Mouse (Mus musculus): ENCODE measurements around the gene Opn1sw. TPM values are rescaled to one million over a fixed set of nuclear protein-coding genes. Genes with fewer than 3 reads are reported as not detected.
A peak's percentile ranks its signal among the peaks of the same experiment; 100 is the strongest.
"Not testable (repeated sequence)": the region's sequence is repeated elsewhere in the genome, so short reads cannot be mapped to it uniquely, and the experiment has no call there.

The Opn1sw gene
- total RNA-seq, 2 experiments from 2014 or later: 0.11 TPM; not detected in 1

GRCm38 (mm10) chr6:29397575-29397974 is 9.3 kb upstream of the Opn1sw start:
- intact Hi-C loops (cut with DNase I): no loop called here
- no peak for DNase-seq

GRCm38 (mm10) chr6:29396714-29397540 is 8.7 kb upstream of the Opn1sw start:
- intact Hi-C loops (cut with DNase I): no loop called here
- no peak for DNase-seq

- DNase-seq: peak; percentile 70 to 73
- intact Hi-C loops (cut with DNase I): no loop called here
Observed at GRCm38 (mm10) chr6:29395910-29396713, 7.8 kb upstream of the Opn1sw start, which contains the start of gene Ccdc136. Gene Ccdc136, plus strand, starts transcription at chr6:29396309.

- intact Hi-C loops (cut with DNase I): no loop called here
- DNase-seq: no peak
Observed at GRCm38 (mm10) chr6:29394286-29394685, 6.0 kb upstream of the Opn1sw start.

- intact Hi-C loops (cut with DNase I): no loop called here
- DNase-seq: no peak
Observed at GRCm38 (mm10) chr6:29391802-29392201, 3.5 kb upstream of the Opn1sw start.

- DNase-seq; intact Hi-C loops (cut with DNase I): not testable (repeated sequence)
Observed at GRCm38 (mm10) chr6:29391241-29391640, 3.0 kb upstream of the Opn1sw start.

GRCm38 (mm10) chr6:29390500-29390899 is 2.2 kb upstream of the Opn1sw start:
- DNase-seq; intact Hi-C loops (cut with DNase I): not testable (repeated sequence)

GRCm38 (mm10) chr6:29389425-29389824 is 1.2 kb upstream of the Opn1sw start:
- DNase-seq: no peak
- intact Hi-C loops (cut with DNase I): loop anchor here (2.0 kb wide), 1 partner anchor 95 kb away; no protein-coding TSS in a partner anchor

GRCm38 (mm10) chr6:29388606-29389080 is 375 bp upstream of the Opn1sw start:
- peak; percentile 90 to 92 for DNase-seq
- intact Hi-C loops (cut with DNase I): loop anchor here (2.0 kb wide), 1 partner anchor 96 kb away; no protein-coding TSS in a partner anchor

- intact Hi-C loops (cut with DNase I): no loop called here
- no peak for DNase-seq
Observed at GRCm38 (mm10) chr6:29382442-29382841, 5.8 kb downstream of the Opn1sw start.

GRCm38 (mm10) chr6:29379954-29380353 is 8.3 kb downstream of the Opn1sw start:
- no peak for DNase-seq
- intact Hi-C loops (cut with DNase I): no loop called here

GRCm38 (mm10) chr6:29378678-29379077 is 9.6 kb downstream of the Opn1sw start:
- intact Hi-C loops (cut with DNase I): no loop called here
- no peak for DNase-seq

- intact Hi-C loops (cut with DNase I): no loop called here
- DNase-seq: no peak
Observed at GRCm38 (mm10) chr6:29377386-29377785, 10.9 kb downstream of the Opn1sw start.

GRCm38 (mm10) chr6:29365277-29365676 is 23.0 kb downstream of the Opn1sw start:
- no peak for DNase-seq
- intact Hi-C loops (cut with DNase I): no loop called here

GRCm38 (mm10) chr6:29363129-29363515 is 25.1 kb downstream of the Opn1sw start:
- intact Hi-C loops (cut with DNase I): loop anchor here (5.0 kb wide), 1 partner anchor 74 kb away; no protein-coding TSS in a partner anchor
- DNase-seq: no peak

GRCm38 (mm10) chr6:29362246-29363128 is 25.8 kb downstream of the Opn1sw start:
- intact Hi-C loops (cut with DNase I): loop anchor here (5.0 kb wide), 1 partner anchor 75 kb away; no protein-coding TSS in a partner anchor
- no peak for DNase-seq

- no peak for DNase-seq
- intact Hi-C loops (cut with DNase I): loop anchor here (5.0 kb wide), 1 partner anchor 77 kb away; no protein-coding TSS in a partner anchor
Observed at GRCm38 (mm10) chr6:29360211-29360610, 28.1 kb downstream of the Opn1sw start.

- no peak for DNase-seq
- intact Hi-C loops (cut with DNase I): no loop called here
Observed at GRCm38 (mm10) chr6:29359386-29359785, 28.9 kb downstream of the Opn1sw start.

GRCm38 (mm10) chr6:29352816-29353215 is 35.5 kb downstream of the Opn1sw start:
- no peak for DNase-seq

GRCm38 (mm10) chr6:29351613-29352012 is 36.7 kb downstream of the Opn1sw start:
- intact Hi-C loops (cut with DNase I): no loop called here

More at GRCm38 (mm10) chr6:29352816-29353215, 35.5 kb downstream of the Opn1sw start:
- intact Hi-C loops (cut with DNase I): no loop called here

More at GRCm38 (mm10) chr6:29351613-29352012, 36.7 kb downstream of the Opn1sw start:
- no peak for DNase-seq

Measured in heart, postnatal 36 days (tissue).